Comparison of ENCODE assay signal across 10 mouse cellular contexts in genomic region chr14:45153258-45153657, GRCm38 (mm10).
DNase-seq lines count a peak whose midpoint lies in the region; ATAC-seq and TF ChIP-seq lines count a peak whose summit lies in the region.
"Had no signal": no experiment of that assay in that cellular context is flagged by ENCODE, and none has a peak within 500 bp of the region (broad histone marks: within the 10 kb centered on the region; RNA-seq: fewer than 3 reads in every experiment).

No protein-coding gene starts in this region.

- no peak overlapping the region for H3K27ac ChIP-seq in liver, postnatal 0 days (ENCODE audit: low read depth)
- no peak overlapping the region for H3K27ac ChIP-seq in liver, embryonic 12.5 days

- H3K36me3 ChIP-seq in liver, postnatal 0 days (replicated peaks; ENCODE audit: insufficient read depth, low read length), result 0 out of 2 replicates have a peak, but pooled peaks cover 6% of the 10 kb centered on the region
- H3K36me3 ChIP-seq in liver, embryonic 12.5 days, result no peaks in the 10 kb centered on the region

- 73% methylated on average over 2 of the region's 2 CpGs for WGBS in liver, postnatal 0 days (ENCODE audit: insufficient replicate concordance)
- 79% methylated on average over 2 of the region's 2 CpGs for WGBS in liver, embryonic 12.5 days (ENCODE audit: insufficient replicate concordance)

- H3K9ac ChIP-seq in liver, postnatal 0 days (replicated peaks), result no peak overlapping the region
- H3K9ac ChIP-seq in liver, embryonic 12.5 days, result no peak overlapping the region

- H3K9me3 ChIP-seq in liver, postnatal 0 days (ENCODE audit: low read length), result no peaks in the 10 kb centered on the region
- no peaks in the 10 kb centered on the region for H3K9me3 ChIP-seq in liver, embryonic 12.5 days (replicated peaks)

- no peak for TF ChIP-seq EP300 in liver, postnatal 0 days (IDR thresholded peaks at IDR 0.05; ENCODE audit: low read depth)

- H3K27me3 ChIP-seq in liver, postnatal 0 days (ENCODE audit: insufficient read depth, low read length), result no peaks in the 10 kb centered on the region
- H3K27me3 ChIP-seq in liver, embryonic 12.5 days (replicated peaks), result no peaks in the 10 kb centered on the region

- no peak overlapping the region for H3K4me3 ChIP-seq in liver, postnatal 0 days (ENCODE audit: low read depth, low read length)
- H3K4me3 ChIP-seq in liver, embryonic 12.5 days, result no peak overlapping the region

- DNase-seq in embryo, embryonic 10 days (ENCODE audit: low spot score), result peak; percentile 32
- no peak for DNase-seq in embryo, embryonic 9.5 days (ENCODE audit: extremely low spot score)
- DNase-seq in liver, postnatal 0 days, result no peak
- DNase-seq in R1 (ENCODE audit: low read depth, low spot score), result peak; percentile 30
- peak; percentile 1 for DNase-seq in retina, adult 2 months (ENCODE audit: low read depth, low spot score)
- no peak for DNase-seq in urinary bladder, postnatal 36 days (ENCODE audit: low spot score in 2 of 2)
- DNase-seq in natural killer cell, adult 2 months (ENCODE audit: low spot score in 2 of 2), result no peak
- DNase-seq: adrenal gland, adult 2 months; kidney, postnatal 25 days had no signal

- H3K4me1 ChIP-seq in liver, postnatal 0 days (ENCODE audit: insufficient read depth), result 0 out of 2 replicates have a peak, but pooled peaks cover 2% of the 10 kb centered on the region
- H3K4me1 ChIP-seq in liver, embryonic 12.5 days, result no peaks in the 10 kb centered on the region

- TF ChIP-seq CTCF in liver, postnatal 0 days (IDR thresholded peaks at IDR 0.05; ENCODE audit: low read depth), result 0 out of 2 replicates have a peak, but pooled peaks have one; percentile 10

- no peak overlapping the region for H3K4me2 ChIP-seq in liver, postnatal 0 days (ENCODE audit: low read depth, low read length)
- no peak overlapping the region for H3K4me2 ChIP-seq in liver, embryonic 12.5 days

- ATAC-seq in liver, postnatal 0 days, result no peak
- ATAC-seq in liver, embryonic 12.5 days, result no peak

Comparison
In these comparisons a context has a peak if more than half of its experiments do, and no peak if none do; other contexts are left out.
1. DNase-seq: peak in embryo, embryonic 10 days (single experiment), R1 (single experiment) and retina, adult 2 months (single experiment); none in embryo, embryonic 9.5 days (single experiment), liver, postnatal 0 days (single experiment), urinary bladder, postnatal 36 days (0 of 2) and natural killer cell, adult 2 months (0 of 2).